Mouse (Mus musculus) small intestine, adult 10 weeks (tissue): ENCODE data around the gene Acnat1. TPM values are rescaled to one million over a fixed set of nuclear protein-coding genes. Genes with fewer than 3 reads are reported as not detected.

Source experiments
- polyA plus RNA-seq: library from polyadenylated mRNA; stranded (reverse); fragments of 350-450 nt; fragmentation: Illumina TruSeq; extraction: RNeasy Lipid Tissue Mini Kit (QIAGEN cat#74804); gene quantifications from one replicate; pipeline ENCODE4 v1.2.3, GENCODE M21; 2014; ENCODE audit warnings: low replicate concordance

The Acnat1 gene
- polyA plus RNA-seq = 32.2 TPM

DNA sequence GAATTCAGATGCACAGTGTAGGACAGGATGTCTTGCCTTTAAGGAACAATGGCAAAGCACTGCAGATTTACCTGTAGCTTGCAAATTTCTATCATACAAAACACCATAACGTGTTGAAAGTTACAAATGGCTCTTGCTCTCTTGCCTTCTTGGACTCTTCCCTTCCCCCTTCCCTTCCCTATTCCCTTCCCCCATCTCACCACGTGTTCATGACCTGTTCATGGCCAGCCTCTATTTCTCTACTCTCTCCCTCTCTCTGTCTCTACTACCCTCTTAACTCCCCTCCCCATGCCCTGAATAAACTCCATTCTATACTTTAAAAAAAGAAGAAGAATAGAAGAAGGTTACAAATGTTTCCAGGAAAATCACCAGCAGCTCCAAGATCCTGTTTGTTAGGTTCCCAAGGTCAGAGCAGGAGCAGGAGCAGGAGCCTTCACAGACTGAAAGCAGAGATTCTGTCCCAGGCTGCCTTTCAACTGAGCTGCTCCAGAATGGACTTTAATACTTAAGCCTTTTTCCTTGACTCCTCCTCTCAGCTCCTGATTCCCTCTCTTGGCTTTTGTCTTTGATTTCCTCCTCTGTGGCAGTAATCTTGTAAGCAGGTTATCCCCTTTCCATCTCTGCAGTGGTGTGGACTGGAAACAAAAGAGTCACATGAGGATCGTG is at the start of gene Acnat1:
Acnat1 (minus strand) TSS at position 478 of the 666 bp plus-strand sequence.

GRCm38 (mm10) chr4:49520572-49521340 is 47.0 kb upstream of the Acnat1 start, which contains the start of the genes Mrpl50 and Zfp189:
Mrpl50 (minus strand) TSS chr4:49521093.
Zfp189 (plus strand) TSS chr4:49521176.

DNA sequence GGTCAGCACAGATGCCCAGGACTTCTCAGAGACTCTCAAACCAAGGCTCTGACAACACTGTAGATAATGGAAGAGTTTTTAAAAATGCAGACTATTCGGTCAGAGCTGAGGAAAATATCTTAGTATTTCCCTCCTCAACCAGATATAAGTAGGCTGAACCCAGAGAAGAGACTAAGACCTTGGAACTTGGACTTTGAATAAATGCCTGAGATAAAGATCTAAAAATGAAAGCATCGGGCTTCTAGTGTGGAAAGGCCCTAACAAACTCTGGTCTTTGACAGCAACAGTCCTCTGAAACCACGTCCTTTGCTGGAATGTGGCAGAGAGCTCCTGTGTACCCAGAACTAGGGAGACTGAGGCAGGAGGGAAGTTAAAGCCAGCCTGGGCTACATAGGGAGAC is 32.7 kb upstream of the Acnat1 start, which contains the start of gene Baat:
Baat (minus strand) TSS at position 172 of the 400 bp plus-strand sequence.

DNA sequence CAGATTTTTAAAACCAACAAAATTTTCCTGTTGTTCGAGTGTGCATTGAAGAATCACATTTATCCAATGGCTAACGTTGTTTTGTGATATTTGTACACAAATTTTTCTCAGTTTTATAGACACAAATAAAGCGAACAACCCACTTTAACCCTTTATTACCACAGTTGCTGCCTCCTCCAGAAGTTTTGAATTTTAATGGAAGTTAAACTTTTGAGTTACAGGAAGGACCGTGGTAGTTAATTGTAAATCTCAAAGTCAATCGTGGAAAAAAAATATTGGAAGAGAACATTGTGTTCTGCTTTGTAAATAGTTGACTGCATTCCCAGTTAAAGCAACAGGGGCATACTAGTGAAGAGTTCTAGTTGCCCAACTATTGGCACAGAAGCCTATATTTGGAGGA is 65.8 kb downstream of the Acnat1 start, which contains the start of gene Acnat2:
Acnat2 (minus strand) TSS at position 195 of the 400 bp plus-strand sequence.

Other genes starting within 250 kb of the Acnat1 start
- gene Acnat2, start 65.8 kb downstream of the Acnat1 start, polyA plus RNA-seq = not detected
- 2.6 TPM for gene Baat, start 32.6 kb upstream of the Acnat1 start, polyA plus RNA-seq
- gene Mrpl50, start 47.2 kb upstream of the Acnat1 start, polyA plus RNA-seq = 104 TPM
- 5.6 TPM for gene Zfp189, start 47.3 kb upstream of the Acnat1 start, polyA plus RNA-seq
- 10,326 TPM for gene Aldob, start 75.6 kb upstream of the Acnat1 start, polyA plus RNA-seq
- gene Tmem246, start 124.0 kb upstream of the Acnat1 start, polyA plus RNA-seq = 5.5 TPM
- gene Rnf20, start 158.1 kb upstream of the Acnat1 start, polyA plus RNA-seq = 49.0 TPM
- gene Ppp3r2, start 208.1 kb upstream of the Acnat1 start, polyA plus RNA-seq = not detected